Mouse (Mus musculus) megakaryocyte, embryonic 14.5 days (primary cell): ENCODE measurements around the gene Dhcr7.

Experiments
- FLI1 ChIP-seq: IDR thresholded peaks from 2 replicates; pipeline ENCODE4 v1.6.1; 2012; ENCODE audit warnings: low read length, inconsistent platforms, mixed read lengths
- GATA1 ChIP-seq: IDR thresholded peaks from 3 replicates; pipeline ENCODE4 v1.6.1; 2012; ENCODE audit warnings: mixed read lengths, low read length, inconsistent platforms, borderline replicate concordance

GRCm38 (mm10) chr7:143783996-143784829 is 38.7 kb upstream of the Dhcr7 start, which contains the start of gene Mrgpre:
- no peak for TF ChIP-seq GATA1
- no peak for TF ChIP-seq FLI1
